Mouse (Mus musculus) heart, embryonic 10.5 days (tissue): Measurements from ENCODE around the gene Olfr945. TPM values are rescaled to one million over a fixed set of nuclear protein-coding genes. Genes with fewer than 3 reads are reported as not detected.

ENCODE experiments used
- DNase-seq: peaks from one replicate; pipeline ENCODE4 v3.0.0-alpha.2; 2017; ENCODE audit warnings: low spot score
- H3K27ac ChIP-seq: fragments of 300-500 bp; sonication (generic); 2 replicates; pipeline ENCODE4 v1.5.1; 2016; ENCODE audit warnings: mild to moderate bottlenecking
- H3K27me3 ChIP-seq: fragments of 300-500 bp; sonication (generic); 2 replicates; pipeline ENCODE4 v1.6.1; 2016; ENCODE audit warnings: mild to moderate bottlenecking; ENCODE audit not compliant: poor library complexity, insufficient read depth, severe bottlenecking
- H3K36me3 ChIP-seq: fragments of 300-500 bp; sonication (generic); 2 replicates; pipeline ENCODE4 v1.6.1; 2016; ENCODE audit warnings: mild to moderate bottlenecking, moderate library complexity
- H3K4me1 ChIP-seq: fragments of 300-500 bp; sonication (generic); 2 replicates; pipeline ENCODE4 v1.6.1; 2016; ENCODE audit warnings: mild to moderate bottlenecking
- H3K4me3 ChIP-seq: fragments of 300-500 bp; sonication (generic); 2 replicates; pipeline ENCODE4 v1.5.1; 2016; ENCODE audit warnings: mild to moderate bottlenecking, moderate library complexity
- H3K9me3 ChIP-seq: fragments of 300-500 bp; sonication (generic); 2 replicates; pipeline ENCODE4 v1.6.1; 2016; ENCODE audit warnings: mild to moderate bottlenecking, moderate library complexity
- WGBS: fragments of 180-500 bp; shearing (Covaris S2); methylation state at CpG from one replicate; pipeline ENCODE4 v1.1.7; 2016; 5-methylcytosine and 5-hydroxymethylcytosine counted together
- polyA plus RNA-seq: library from polyadenylated mRNA; unstranded; fragments of >200 nt; fragmentation: Nextera tagmentation; extraction: Ambion mirVana; gene quantifications from 2 replicates; pipeline ENCODE4 v1.2.1, GENCODE M21; 2016

Olfr945 gene
- not detected in 2 replicates for polyA plus RNA-seq

DNA sequence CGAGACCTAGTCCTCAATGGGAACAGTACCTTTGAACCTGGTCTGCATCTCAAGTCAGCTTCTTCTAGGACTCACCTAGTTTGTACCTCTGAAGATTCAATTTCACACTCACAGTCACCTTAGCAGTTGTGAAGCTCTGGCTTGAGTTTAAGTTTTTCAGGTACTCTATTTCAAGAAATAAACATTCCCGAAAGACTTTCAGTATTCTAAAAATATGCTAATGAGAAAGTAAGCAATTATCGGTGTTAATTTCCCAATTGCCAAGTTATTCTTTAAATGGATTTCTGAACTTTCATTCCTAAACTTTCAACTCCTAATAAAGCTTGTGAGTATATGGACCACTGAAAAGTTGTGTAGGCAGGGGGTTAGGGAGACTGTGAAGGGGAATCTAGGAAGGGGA lies at the start of gene Olfr945:
TSS of gene Olfr945 (minus strand) at position 101 of the 400 bp plus-strand sequence.
- no peaks in the 10 kb centered on the region for H3K36me3 ChIP-seq
- H3K4me1 ChIP-seq, result no peaks in the 10 kb centered on the region
- no peak for DNase-seq
- WGBS, result 77% methylated on average over 3 of the region's 3 CpGs
- no peak within 1 kb of the TSS for H3K27ac ChIP-seq
- H3K27me3 ChIP-seq, result no peaks in the 10 kb centered on the region
- no peak within 1 kb of the TSS for H3K4me3 ChIP-seq
- H3K9me3 ChIP-seq, result no peaks in the 10 kb centered on the region

DNA sequence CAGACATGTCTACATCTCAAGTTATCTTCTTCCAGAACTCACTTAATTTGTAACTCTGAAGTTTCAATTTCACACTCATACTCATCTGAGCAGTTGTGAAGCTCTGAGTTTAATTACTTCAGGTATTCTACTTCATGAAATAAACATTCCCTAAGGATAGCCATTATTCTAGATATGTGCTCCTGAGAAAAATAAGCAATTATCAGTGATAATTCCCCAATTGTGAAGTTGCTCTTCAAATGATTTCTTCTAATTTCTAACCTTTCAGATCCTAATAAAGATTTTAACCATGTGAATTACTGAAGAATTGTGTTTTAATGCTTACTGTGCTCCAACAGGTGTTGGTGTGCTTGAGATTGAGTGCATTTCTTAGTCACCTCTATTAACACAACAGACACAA lies 49.3 kb upstream of the Olfr945 start, which contains the start of gene Olfr948:
TSS of gene Olfr948 (minus strand) at position 101 of the 400 bp plus-strand sequence.
- H3K4me3 ChIP-seq, result no peak within 1 kb of the TSS
- no peaks in the 10 kb centered on the region for H3K4me1 ChIP-seq
- no peaks in the 10 kb centered on the region for H3K27me3 ChIP-seq
- no peaks in the 10 kb centered on the region for H3K9me3 ChIP-seq
- no peaks in the 10 kb centered on the region for H3K36me3 ChIP-seq
- no peak for DNase-seq
- H3K27ac ChIP-seq, result no peak within 1 kb of the TSS

DNA sequence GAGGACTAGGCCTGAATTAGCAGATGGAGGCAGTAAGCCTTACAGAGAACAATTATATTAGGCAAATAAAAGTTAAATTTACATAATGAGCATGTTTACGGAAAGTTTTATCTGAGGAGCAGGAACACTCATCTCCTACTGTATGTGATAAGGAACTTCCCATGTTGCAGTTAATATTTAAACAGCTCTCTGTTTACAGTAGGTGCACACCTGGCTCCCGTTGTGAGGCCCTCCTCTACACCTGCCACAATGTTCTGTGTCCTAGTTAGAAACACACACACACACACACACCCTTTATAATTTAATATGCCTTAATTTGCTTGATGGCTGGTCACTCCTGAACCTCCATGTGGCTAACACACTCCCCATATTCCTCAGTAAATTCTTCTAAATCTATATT lies 10.5 kb upstream of the Olfr945 start:
- no peaks in the 10 kb centered on the region for H3K36me3 ChIP-seq
- H3K27ac ChIP-seq, result no peak overlapping the region
- no peaks in the 10 kb centered on the region for H3K27me3 ChIP-seq
- 85% methylated on average over 2 of the region's 2 CpGs for WGBS
- DNase-seq, result no peak
- no peaks in the 10 kb centered on the region for H3K9me3 ChIP-seq
- no peaks in the 10 kb centered on the region for H3K4me1 ChIP-seq
- H3K4me3 ChIP-seq, result no peak overlapping the region

DNA sequence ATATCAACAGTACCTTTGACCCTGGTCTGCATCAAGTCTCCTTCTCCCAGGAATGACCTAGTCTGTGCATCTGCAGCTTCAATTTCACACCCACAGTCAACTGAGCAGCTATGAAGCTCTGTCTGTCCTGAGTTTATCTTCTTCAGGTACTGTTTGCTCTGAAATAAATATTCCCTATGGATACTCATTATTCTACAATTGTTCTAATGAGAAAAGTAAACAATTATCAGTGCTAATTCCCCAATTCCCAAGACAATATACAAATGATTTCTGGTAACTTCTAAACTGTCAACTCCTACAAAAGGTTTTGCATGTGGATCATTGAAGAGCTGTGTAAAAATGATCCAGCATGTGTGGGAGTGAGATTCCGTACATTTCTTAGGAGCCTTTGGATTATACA lies 26.7 kb downstream of the Olfr945 start, which contains the start of gene Olfr1537:
TSS of gene Olfr1537 (minus strand) at position 101 of the 400 bp plus-strand sequence.
- no peaks in the 10 kb centered on the region for H3K9me3 ChIP-seq
- DNase-seq, result no peak
- H3K4me1 ChIP-seq, result no peaks in the 10 kb centered on the region
- H3K27ac ChIP-seq, result no peak within 1 kb of the TSS
- H3K36me3 ChIP-seq, result no peaks in the 10 kb centered on the region
- WGBS, result 86% methylated on average over 1 of the region's 1 CpGs
- no peaks in the 10 kb centered on the region for H3K27me3 ChIP-seq
- no peak within 1 kb of the TSS for H3K4me3 ChIP-seq

Other genes with a start within 250 kb of the Olfr945 start
- gene Olfr937, start 211.9 kb downstream of the Olfr945 start, polyA plus RNA-seq, result not detected in 2 replicates
- gene Olfr938, start 197.9 kb downstream of the Olfr945 start, polyA plus RNA-seq, result not detected in 2 replicates
- not detected in 2 replicates for gene Olfr27, start 148.7 kb downstream of the Olfr945 start, polyA plus RNA-seq
- not detected in 2 replicates for gene Olfr943, start 110.5 kb downstream of the Olfr945 start, polyA plus RNA-seq
- not detected in 2 replicates for gene Olfr944, start 74.9 kb downstream of the Olfr945 start, polyA plus RNA-seq
- not detected in 2 replicates for gene Olfr1537, start 26.8 kb downstream of the Olfr945 start, polyA plus RNA-seq
- not detected in 2 replicates for gene Olfr948, start 49.2 kb upstream of the Olfr945 start, polyA plus RNA-seq
- not detected in 2 replicates for gene Olfr951, start 110.6 kb upstream of the Olfr945 start, polyA plus RNA-seq
- gene Olfr952, start 150.3 kb upstream of the Olfr945 start, polyA plus RNA-seq, result not detected in 2 replicates
- gene Olfr954, start 179.9 kb upstream of the Olfr945 start, polyA plus RNA-seq, result not detected in 2 replicates
- gene Olfr955, start 195.1 kb upstream of the Olfr945 start, polyA plus RNA-seq, result not detected in 2 replicates
- gene Olfr44, start 217.2 kb upstream of the Olfr945 start, polyA plus RNA-seq, result not detected in 2 replicates
- not detected in 2 replicates for gene Olfr957, start 239.0 kb upstream of the Olfr945 start, polyA plus RNA-seq